ENCODE assay signal across 9 mouse cellular contexts in genomic region chr7:145302488-145303285, GRCm38 (mm10). TPM values are rescaled to one million over a fixed set of nuclear protein-coding genes. Genes with fewer than 3 reads are reported as not detected.
DNase-seq lines count a peak whose midpoint lies in the region; ATAC-seq lines count a peak whose summit lies in the region.
"Had no signal": no experiment of that assay in that cellular context is flagged by ENCODE, and none has a peak within 500 bp of the region (broad histone marks: within the 10 kb centered on the region; RNA-seq: fewer than 3 reads in every experiment).

No protein-coding gene starts in this region.

- peak; percentile 48 to 61 for DNase-seq in adrenal gland, adult (ENCODE audit: inconsistent age in 2 of 2, low spot score in 1 of 2)
- DNase-seq in adrenal gland, postnatal 4 days (ENCODE audit: low spot score in 2 of 2): no peak
- peak; percentile 83 for DNase-seq in kidney, postnatal 10 days
- DNase-seq in lung, postnatal 4 days: peak; percentile 85 to 94
- DNase-seq in frontal cortex, postnatal 14 days (ENCODE audit: low spot score in 2 of 2): no peak

- H3K36me3 ChIP-seq in heart, embryonic 15.5 days: no peaks in the 10 kb centered on the region
- H3K36me3 ChIP-seq in stomach, embryonic 16.5 days (ENCODE audit: control insufficient read depth, insufficient read depth, low read length): no peaks in the 10 kb centered on the region

- peaks cover 12% of the 10 kb centered on the region for H3K4me1 ChIP-seq in heart, embryonic 15.5 days (replicated peaks)
- peaks cover 23% of the 10 kb centered on the region for H3K4me1 ChIP-seq in stomach, embryonic 16.5 days (ENCODE audit: control insufficient read depth, insufficient read depth, low read length)

- peaks cover 6% of the 10 kb centered on the region; the same call in 1 of the 2 replicates for H3K27me3 ChIP-seq in heart, embryonic 15.5 days
- no peaks in the 10 kb centered on the region for H3K27me3 ChIP-seq in stomach, embryonic 16.5 days (ENCODE audit: control insufficient read depth, insufficient read depth, low read length)

- peak overlapping the region; percentile 22 for H3K4me3 ChIP-seq in heart, embryonic 15.5 days
- H3K4me3 ChIP-seq in stomach, embryonic 16.5 days (replicated peaks; ENCODE audit: low read length): peak overlapping the region; percentile 29

- peak overlapping the region; percentile 55 for H3K4me2 ChIP-seq in heart, embryonic 15.5 days
- H3K4me2 ChIP-seq in stomach, embryonic 16.5 days (ENCODE audit: low read depth, low read length): peak overlapping the region; percentile 53

- H3K9ac ChIP-seq in heart, embryonic 15.5 days: no peak overlapping the region
- peak overlapping the region; percentile 54 for H3K9ac ChIP-seq in stomach, embryonic 16.5 days (ENCODE audit: low read length)

- peak overlapping the region; percentile 23; the same call in 1 of the 2 replicates for H3K27ac ChIP-seq in heart, embryonic 15.5 days
- peak overlapping the region; percentile 80 for H3K27ac ChIP-seq in stomach, embryonic 16.5 days (ENCODE audit: low read length)

- H3K9me3 ChIP-seq in heart, embryonic 15.5 days (replicated peaks): no peaks in the 10 kb centered on the region
- H3K9me3 ChIP-seq in stomach, embryonic 16.5 days (replicated peaks; ENCODE audit: control insufficient read depth, low read length): no peaks in the 10 kb centered on the region

- WGBS in heart, embryonic 15.5 days: 6% methylated on average over 20 of the region's 20 CpGs
- WGBS in stomach, embryonic 16.5 days: 5% methylated on average over 18 of the region's 20 CpGs

- 0 out of 2 replicates have a peak, but pooled peaks have one; percentile 17 for ATAC-seq in erythroid progenitor cell, adult 5-6 weeks (replicated peaks; ENCODE audit: low FRiP score, poor library complexity, severe bottlenecking)
- peak; percentile 87 for ATAC-seq in heart, embryonic 15.5 days (replicated peaks; ENCODE audit: insufficient number of reproducible peaks, insufficient read depth, low FRiP score, low read depth)
- peak; percentile 89 for ATAC-seq in stomach, embryonic 16.5 days (ENCODE audit: insufficient read depth, low FRiP score)

RNA-seq across cellular contexts. Expression of gene Mrgprf, which starts 2.1 kb away (rescaled TPM):
- 1 to 10 TPM; 3.2 to 3.4 TPM for total RNA-seq in adrenal gland, postnatal 4 days (2021)
- not detected in 2 replicates for total RNA-seq in erythroid progenitor cell, adult 5-6 weeks (2015; ENCODE audit: low replicate concordance)
- total RNA-seq in erythroid progenitor cell, adult 5-6 weeks (2017; ENCODE audit: low replicate concordance): not detected in 2 replicates
- polyA plus RNA-seq in heart, embryonic 15.5 days (2015; fragmentation: Nextera tagmentation; extraction: Ambion mirVana): 1.4 and 1.7 TPM in 2 replicates
- 5.5 and 7.4 TPM in 2 replicates for polyA plus RNA-seq in stomach, embryonic 16.5 days (2015; fragmentation: Nextera tagmentation; extraction: Ambion mirVana)

RNA-seq across cellular contexts. Expression of gene Mrgprd, which starts 11.9 kb away (rescaled TPM):
- not detected for total RNA-seq in adrenal gland, postnatal 4 days (2021)
- not detected in 2 replicates for total RNA-seq in erythroid progenitor cell, adult 5-6 weeks (2015; ENCODE audit: low replicate concordance)
- total RNA-seq in erythroid progenitor cell, adult 5-6 weeks (2017; ENCODE audit: low replicate concordance): not detected in 2 replicates
- not detected in 2 replicates for polyA plus RNA-seq in heart, embryonic 15.5 days (2015; fragmentation: Nextera tagmentation; extraction: Ambion mirVana)
- not detected in 2 replicates for polyA plus RNA-seq in stomach, embryonic 16.5 days (2015; fragmentation: Nextera tagmentation; extraction: Ambion mirVana)
- total RNA-seq: left cerebral cortex, postnatal 10 days had no signal

RNA-seq across cellular contexts. Expression of gene Tpcn2, which starts 18.9 kb away (rescaled TPM):
- total RNA-seq in adrenal gland, postnatal 4 days (2021): 10 to 100 TPM; 21.2 to 26.9 TPM
- 1.4 and 8.0 TPM in 2 replicates for total RNA-seq in erythroid progenitor cell, adult 5-6 weeks (2015; ENCODE audit: low replicate concordance)
- total RNA-seq in erythroid progenitor cell, adult 5-6 weeks (2017; ENCODE audit: low replicate concordance): 3.2 TPM in 1 of 2 replicates, not detected in the other
- 4.6 and 7.4 TPM in 2 replicates for polyA plus RNA-seq in heart, embryonic 15.5 days (2015; fragmentation: Nextera tagmentation; extraction: Ambion mirVana)
- 9.7 and 11.2 TPM in 2 replicates for polyA plus RNA-seq in stomach, embryonic 16.5 days (2015; fragmentation: Nextera tagmentation; extraction: Ambion mirVana)

Comparison
In these comparisons a context has a peak if more than half of its experiments do, and no peak if none do; other contexts are left out.
1. DNase-seq: peak in adrenal gland, adult (2 of 2), kidney, postnatal 10 days (single experiment) and lung, postnatal 4 days (2 of 2); none in adrenal gland, postnatal 4 days (0 of 2) and frontal cortex, postnatal 14 days (0 of 2).
2. ATAC-seq: peak in every context shown above with its lines; median percentile 89 in stomach, embryonic 16.5 days; 87 in heart, embryonic 15.5 days; 17 in erythroid progenitor cell, adult 5-6 weeks.
3. RNA of gene Mrgprf, which starts 2.1 kb away (total RNA-seq): 3.2 to 3.4 TPM in adrenal gland, postnatal 4 days; not detected in erythroid progenitor cell, adult 5-6 weeks; every median in the first group is over 4 times any median in the second.